Mouse (Mus musculus) left cerebral cortex, postnatal 14 days (tissue): ENCODE data around the gene Zfp827. TPM values are rescaled to one million over a fixed set of nuclear protein-coding genes. Genes with fewer than 3 reads are reported as not detected.

ENCODE experiments used
- DNase-seq, 2 experiments: peaks; one replicate each; pipeline ENCODE4 v3.0.0; 2021 to 2022; ENCODE audit warnings: low spot score in 2 of 2, mixed read lengths in 1 of 2
- intact Hi-C: fragments of 180-260 bp; cut with DNase I; formaldehyde crosslinking; loops from one replicate; pipeline ENCODE4 v1.15.1; 2025
- total RNA-seq, 2 experiments: library from RNA; stranded (reverse); gene quantifications; 2 replicates each; pipeline ENCODE4 v1.2.3; 2021

The Zfp827 gene
- total RNA-seq, 2 experiments from 2014 or later: 37.4 to 40.1 TPM

DNA sequence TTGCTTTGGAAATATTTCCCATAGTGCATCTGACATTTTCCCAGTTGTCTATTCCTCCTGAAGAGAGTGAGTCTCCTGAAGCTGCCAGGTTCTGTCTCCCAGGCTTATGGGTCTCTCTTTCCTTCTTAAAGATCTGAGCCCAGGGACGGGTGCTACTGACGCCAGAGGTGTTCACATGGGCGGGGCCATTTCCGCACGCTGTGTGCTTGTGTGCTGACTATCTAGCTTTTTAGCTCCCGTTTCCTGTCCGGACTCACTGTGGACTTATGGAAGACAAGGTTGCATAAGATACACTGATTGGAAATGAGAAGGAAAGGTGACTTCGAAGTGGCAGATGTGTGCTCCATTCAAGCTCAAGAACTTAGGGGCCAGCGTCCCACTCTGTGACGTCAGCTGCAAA lies 120.6 kb downstream of the Zfp827 start:
- no peak for DNase-seq
- intact Hi-C loops: loop anchor here (10.0 kb wide), 1 partner anchor 114 kb away; no protein-coding TSS in a partner anchor

DNA sequence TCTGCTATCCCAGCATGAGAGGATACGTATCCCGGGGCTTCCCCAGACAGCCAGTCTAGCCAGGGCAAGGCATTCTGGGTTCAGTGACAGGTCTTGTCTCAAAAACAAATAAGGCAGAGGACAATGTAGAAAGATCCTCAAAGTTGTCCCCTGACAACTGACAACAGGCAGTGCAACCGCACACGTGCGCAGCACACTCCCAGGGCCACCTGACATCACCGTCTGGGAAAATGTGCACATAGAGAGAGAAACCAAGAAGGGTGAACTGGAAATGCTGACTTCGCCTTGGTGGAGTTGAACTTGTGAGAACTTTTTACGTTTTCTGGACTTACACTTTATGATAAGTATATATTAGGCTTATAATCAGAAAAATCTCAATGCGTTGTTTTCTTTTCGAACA lies 121.6 kb downstream of the Zfp827 start:
- intact Hi-C loops: loop anchor here (10.0 kb wide), 1 partner anchor 115 kb away; no protein-coding TSS in a partner anchor

DNA sequence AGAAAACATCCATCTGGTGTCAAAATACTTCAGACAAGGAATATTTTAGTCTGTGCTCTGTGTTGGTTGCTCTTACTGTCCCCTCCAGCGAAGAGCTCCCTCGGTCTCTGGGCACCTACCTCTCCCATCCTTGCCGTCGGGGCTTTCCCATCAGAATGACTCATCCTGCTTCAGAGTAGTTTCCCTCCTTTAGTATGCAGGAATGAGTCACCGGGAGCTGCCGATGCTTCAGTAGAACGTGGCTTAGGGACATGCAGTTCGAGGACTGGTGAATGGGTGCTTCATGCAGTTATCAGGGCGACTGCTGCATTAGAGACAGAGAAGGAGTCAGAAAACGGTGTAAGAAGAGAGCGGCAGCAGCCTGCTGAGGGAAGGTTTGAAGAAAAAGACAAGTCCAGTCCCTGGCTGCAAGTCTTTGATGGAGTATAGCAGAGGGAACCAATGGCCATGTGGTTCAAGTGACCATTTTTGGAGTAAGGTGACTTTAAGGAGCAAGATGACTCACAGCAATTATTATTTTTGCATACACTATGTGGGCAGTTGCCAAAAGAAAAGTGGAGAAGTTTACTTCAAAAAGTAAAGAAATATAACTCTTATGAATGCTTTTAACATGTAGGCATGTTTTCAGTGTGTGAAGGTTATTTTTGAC lies 122.4 kb downstream of the Zfp827 start:
- intact Hi-C loops: no loop called here
- peak in 1 of 2 experiments; percentile 41 for DNase-seq

More for the DNA sequence above, 121.6 kb downstream of the Zfp827 start:
- DNase-seq: no peak

DNA sequence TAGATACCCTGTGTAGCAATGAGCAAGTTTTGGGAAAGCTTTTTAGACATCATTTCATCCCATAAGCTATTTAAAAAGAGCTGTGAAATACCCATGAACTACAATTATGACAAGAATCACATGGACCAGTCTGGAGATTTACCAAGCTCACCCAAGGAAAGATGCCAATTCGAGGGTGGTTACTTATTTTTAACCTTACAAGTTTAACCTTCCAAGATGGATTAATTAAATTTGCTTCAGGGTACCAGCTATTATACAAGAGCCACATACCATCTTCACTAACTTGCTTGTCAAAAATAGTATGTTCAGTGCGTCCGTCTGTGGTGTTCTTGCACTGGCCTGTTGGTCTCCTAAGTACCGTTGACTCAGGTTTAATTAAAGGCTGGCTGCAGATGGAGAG lies 123.4 kb downstream of the Zfp827 start:
- peak in 1 of 2 experiments; percentile 41 for DNase-seq
- intact Hi-C loops: no loop called here

DNA sequence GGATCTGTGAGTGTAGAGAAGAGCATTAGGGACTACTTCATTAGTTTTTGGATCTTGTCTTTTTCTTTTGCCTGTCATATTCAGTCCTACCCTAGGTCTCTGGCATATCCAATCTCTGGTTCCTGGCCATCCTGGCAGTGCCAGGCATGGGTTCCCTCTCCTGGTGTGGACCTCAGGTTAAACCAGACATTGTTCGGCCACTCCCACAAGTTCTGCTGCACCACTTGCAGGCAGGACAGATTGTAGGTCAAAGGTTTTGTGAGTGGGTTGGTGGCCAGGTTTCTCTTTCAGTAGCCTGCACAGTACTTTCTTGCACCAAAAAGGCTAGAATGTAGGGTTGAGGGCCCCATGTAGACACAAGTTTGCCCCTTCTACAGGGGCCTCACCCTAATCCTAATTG lies 125.0 kb downstream of the Zfp827 start:
- no peak for DNase-seq
- intact Hi-C loops: no loop called here

DNA sequence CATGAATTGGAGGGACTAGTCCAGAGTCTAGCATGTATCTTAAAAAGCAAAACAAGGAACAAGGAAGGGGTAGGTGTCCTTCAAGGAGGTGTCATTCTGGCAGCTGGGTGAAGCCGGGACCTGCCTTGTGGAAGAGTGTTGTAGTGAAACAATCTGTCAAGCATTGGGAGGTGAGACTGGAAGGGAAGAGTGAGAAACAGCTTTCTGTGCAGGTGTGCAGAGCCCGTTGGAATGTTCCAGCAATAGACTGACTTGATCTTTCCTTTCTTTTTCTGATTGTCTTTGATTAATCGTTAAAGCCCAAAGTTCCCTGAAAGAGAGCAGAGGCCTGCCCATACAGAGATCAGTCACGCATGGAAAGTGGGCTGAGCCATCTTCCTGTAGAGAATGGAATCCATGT lies 125.4 kb downstream of the Zfp827 start:
- intact Hi-C loops: no loop called here
- DNase-seq: no peak

DNA sequence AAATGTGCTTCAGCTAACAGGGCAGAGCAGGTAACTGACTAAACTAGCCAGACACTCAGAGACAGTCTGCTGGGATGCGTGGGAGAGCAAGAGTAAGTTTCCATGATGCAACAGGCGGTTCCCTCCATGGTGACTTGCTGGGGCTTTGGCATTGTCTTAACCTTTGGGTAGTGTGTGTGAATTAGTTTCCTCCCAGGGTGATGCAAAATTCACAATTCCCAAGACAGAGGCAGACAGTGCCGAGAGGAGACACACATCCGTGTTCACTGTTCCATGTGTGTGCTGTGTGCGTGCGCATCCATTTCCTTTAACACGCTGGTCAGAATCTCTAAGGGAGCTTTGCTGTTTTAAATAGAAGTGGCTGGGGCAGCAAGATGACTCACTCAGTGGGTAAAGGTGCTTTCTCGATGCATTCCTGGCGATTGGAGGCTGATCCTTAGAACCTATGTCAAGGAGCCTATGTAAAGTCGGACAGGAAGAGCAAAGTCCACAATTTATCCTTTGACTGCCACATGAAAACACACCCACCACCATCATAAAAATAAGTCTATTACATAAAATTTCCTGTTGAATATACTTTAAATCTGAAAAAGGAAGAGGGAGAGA lies 127.4 kb downstream of the Zfp827 start:
- DNase-seq: no peak
- intact Hi-C loops: no loop called here

DNA sequence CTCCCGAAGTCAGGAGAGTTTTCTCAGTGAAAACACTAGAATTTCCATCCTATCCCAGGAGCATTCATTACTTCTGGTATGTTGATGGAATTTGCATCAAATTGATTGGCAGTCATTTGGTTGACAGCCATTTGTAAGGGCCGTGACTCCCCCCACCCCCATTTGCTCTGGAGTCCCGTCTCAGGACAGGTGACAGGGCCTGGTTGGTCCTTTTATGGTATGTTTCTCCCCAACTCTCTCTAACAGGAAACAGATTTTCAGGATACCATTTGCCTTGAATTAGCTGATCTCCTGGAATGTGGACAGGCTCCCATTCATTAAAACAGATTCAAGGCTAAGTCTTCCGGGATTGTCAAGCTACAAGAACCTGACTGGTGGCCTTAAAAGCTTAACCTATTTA lies 129.1 kb downstream of the Zfp827 start:
- DNase-seq: no peak
- intact Hi-C loops: no loop called here

DNA sequence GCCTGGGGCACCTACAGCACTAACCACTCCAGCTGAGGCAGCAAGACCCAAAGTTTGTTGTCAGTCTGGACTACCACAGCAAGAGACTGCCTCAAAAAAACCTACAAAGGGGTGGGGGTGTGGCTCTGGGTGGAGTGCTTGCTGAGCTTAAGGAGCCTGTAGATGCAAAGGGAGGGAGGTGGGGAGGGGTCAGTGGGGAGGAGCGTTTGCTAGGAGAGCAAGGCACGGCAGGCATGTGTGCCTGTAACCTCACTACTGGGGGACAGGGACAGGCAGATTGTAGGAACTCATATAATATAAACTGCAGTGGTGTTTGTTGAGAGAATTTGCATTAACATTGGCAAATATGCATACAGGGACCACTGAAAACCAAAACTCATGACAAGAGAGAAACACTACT lies 130.1 kb downstream of the Zfp827 start:
- DNase-seq: no peak
- intact Hi-C loops: no loop called here

DNA sequence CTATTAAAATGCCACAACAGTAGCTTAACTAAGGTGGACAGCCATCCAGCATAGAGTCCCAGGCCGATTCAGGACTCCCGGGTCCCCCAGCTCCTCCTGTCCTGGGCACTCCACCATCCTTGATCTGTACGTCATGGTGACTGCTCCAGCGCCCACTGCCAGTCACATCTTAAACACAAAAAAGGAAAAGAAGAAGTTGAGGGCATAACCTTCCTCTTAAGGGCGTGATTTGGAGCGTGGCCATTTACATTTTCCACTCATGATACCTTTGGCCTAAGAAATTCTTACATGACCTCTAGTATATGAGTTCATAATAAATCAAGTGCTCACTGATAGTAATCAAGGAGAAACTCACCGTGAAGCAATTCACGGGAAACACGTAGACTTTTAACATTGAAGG lies 131.2 kb downstream of the Zfp827 start:
- intact Hi-C loops: no loop called here
- no peak for DNase-seq

DNA sequence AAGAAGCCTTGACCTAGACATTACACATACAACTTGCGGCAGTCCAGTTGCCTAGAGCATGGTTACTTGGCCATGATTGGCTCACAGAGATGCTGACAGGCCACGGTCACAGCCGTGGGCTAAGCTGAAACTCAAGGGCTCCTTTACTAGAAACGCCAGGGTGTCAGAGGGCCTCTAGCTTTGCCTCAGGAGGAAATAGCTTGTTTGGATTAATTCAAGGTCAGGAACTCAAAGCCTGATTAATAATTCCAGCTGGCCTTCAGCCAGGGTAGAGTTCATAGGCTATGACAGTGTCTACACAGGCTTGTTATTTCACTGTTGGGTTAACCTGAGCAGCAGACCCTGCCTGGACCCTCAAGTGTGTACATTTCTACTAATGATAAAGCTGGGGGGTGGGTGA lies 132.1 kb downstream of the Zfp827 start:
- intact Hi-C loops: no loop called here
- DNase-seq: no peak

DNA sequence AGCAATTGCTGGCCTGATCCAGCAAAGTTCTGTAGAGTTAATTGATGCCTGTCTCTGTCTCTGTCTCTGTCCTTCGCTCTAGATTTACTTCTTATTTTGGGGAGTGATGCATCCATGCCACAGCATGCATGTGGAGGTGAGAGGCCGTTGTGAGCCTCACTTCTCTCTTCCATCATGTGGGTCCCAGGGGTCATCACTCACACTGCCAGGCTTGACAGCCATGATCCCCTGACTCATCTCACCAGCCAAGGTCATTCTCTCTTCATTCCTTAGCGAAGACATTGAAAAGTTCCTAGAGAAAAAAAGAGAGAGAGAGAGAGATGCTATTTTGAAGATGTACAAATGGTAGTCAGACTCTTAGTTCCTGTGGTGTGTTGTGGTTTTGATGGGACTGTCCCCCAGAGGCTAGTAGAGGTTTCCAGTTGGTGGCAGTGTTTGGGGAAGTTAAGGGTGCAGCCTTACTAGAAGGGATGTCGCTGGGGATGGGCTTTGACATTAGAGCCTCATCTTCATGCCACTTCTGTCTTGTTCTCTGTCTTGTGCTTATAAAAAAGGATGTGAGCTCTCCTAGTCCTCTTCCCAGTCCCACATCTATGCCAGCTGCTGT lies 133.0 kb downstream of the Zfp827 start:
- intact Hi-C loops: no loop called here
- no peak for DNase-seq

DNA sequence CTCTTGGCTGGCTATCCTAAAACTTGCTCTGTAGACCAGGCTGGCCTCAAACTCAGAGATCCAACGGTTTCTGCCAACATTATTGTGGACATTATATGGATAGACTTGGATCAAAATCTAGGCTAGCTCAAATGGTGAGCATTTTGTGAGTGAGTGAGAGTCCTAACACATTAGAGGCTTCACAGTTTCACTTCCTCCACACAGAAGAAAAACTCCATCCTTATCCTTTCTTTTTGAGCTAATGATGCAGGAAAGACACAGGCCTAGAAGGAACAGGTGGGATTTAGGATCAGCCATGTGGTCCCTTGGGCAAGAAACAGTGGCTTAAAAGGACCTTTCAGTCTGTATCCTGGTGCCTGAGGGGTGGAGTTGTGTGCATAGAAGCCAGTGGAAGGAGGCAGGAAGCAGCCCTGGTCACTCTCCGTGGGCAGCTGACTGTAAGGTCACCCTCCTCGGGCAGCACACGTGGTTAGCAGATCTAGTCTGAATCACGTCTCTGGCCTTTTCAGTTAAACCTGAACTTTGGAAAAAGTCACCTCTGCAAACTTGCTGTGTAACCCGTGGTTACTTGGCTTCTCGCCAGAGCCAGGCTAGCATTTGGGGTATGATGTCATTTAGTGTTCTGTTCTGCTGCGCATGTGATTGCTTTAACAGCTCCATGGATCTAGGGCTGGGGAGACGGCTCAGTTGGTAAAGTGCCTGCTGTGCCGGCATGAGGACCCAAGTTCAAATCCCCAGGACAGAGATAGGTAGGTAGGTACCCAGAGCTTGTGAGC lies 134.5 kb downstream of the Zfp827 start:
- DNase-seq: peak; percentile 56 to 81
- intact Hi-C loops: no loop called here

DNA sequence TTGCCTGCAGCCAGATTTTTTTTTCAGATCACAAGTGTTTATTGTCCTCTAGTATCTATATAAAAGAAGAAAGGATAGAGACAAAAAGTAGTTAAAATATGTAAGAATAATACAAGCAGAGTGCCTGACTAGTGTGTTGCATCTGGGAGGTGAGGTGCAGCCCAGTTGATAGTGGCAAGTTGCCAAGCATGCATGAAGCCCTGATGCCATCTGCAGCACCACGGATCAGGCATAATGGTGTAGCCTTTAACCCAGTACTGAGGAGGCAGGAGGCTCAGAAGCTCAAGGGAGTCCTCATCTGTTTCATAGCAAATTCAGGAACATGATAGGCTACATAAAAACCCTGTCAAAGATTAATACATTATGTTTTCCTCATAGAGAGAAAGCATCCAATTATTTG lies 136.1 kb downstream of the Zfp827 start:
- intact Hi-C loops: no loop called here
- DNase-seq: no peak

DNA sequence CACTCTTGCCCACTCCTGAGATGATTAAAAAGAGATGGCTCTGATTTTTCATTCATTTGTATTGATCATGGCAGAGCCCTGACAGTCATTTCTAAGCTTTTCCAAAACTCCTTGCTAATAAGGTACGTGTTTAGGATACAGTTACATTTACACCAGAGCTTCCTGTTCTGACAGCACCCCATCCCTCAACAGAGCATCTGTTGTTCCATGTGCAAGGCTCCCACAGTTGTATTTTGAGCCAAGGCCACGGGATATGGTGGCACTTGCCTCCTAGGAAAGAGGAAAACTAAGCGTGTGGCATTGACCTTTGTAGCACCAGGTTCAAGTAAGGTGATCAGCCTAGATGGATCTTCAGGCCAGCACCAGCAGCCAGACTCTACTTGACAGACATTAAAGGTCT lies 137.0 kb downstream of the Zfp827 start:
- DNase-seq: no peak
- intact Hi-C loops: no loop called here

DNA sequence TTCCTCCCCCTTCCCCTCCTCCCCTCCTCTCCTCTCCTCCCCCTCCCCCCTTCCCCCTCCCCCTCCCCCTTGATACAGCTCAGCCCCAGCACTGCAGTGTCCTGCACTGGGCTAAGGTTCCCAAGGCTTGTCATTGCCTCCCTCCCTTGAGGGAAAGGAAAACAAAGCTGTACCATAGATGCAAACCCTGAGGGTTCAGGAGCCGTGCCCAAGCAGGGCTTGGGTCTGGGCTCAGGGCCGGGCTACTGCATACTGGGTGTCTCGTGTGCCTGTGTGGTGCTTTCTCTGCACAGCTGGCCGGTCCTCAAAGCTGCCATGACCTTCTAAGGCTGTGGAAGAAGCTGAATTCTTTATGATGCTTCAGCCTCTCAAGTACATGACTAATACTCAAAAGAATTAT lies 145.4 kb downstream of the Zfp827 start:
- no peak for DNase-seq
- intact Hi-C loops: no loop called here

DNA sequence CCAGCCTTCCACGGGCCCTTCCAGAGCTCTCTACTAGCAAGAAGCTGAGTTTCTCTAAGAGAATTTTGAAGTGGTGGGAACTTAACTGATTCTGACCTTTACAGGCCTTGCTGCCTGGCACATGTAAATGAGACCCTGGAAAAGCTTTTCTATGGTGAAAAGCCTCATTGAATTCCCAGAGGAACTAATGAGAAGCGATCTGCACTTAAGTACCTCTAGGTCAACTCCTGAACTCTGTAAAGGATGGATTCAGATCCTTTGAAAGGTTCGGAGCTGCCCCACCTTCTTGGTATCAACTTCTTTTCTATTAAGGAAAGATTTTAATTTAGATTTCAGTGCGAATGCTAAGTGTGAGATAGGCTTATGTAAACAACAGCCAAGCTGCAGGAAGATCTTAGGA lies 147.8 kb downstream of the Zfp827 start:
- intact Hi-C loops: no loop called here
- no peak for DNase-seq

DNA sequence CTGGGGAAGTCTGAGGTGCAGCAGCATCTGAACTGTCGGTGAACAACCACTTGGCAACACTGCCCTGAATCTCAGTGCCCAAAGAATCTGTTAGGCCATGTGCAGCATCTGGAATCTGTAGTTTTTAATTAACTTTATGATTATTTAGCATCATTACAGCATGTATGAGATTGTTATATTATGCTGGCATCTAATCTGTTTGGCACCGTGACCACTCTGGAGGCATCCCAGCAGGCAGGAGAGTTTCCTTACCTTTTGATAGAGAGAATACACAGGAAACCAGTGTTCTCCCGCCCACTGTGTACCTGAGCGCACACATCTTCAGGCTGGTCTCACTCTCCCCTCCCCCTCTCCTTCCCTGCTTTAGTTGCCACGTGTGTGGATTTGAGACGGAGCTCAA lies 151.4 kb downstream of the Zfp827 start:
- DNase-seq: peak in 1 of 2 experiments; percentile 23

DNA sequence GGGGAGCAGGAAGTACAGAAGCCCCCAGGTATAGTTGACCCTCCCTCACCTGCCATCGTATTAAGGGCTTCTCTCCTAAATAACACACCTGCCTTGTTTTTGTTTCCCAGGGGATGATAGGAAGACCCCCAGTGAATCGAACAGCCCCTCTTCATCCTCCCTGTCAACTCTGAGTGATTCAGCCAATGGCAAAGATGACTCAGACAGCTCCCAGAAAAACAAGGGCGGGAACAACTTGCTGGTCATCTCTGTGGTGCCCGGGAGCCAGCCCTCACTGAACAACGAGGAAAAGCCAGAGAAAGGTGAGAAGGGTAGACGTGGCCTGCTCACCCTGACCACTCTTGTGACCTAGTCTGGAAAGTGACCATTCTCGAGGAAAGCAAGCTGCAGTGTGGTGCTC lies 157.3 kb downstream of the Zfp827 start:
- DNase-seq: no peak
- intact Hi-C loops: no loop called here

More for the DNA sequence above, 151.4 kb downstream of the Zfp827 start:
- intact Hi-C loops: no loop called here

DNA sequence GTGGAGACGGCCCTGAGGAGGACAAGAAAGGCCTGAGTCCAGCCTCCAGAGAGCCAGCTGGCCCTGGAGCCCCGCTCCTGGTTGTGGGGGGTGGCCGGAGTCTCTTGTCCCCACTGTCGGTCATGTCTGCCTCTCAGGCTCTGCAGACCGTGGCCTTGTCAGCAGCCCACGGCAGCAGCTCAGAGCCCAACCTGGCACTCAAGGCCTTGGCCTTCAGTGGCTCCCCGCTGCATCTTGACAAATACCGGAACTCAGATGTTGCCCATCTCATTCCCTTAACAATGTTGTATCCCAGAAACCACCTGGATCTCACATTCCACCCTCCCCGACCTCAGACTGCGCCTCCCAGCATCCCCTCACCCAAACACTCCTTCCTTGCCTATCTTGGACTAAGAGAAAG lies 161.8 kb downstream of the Zfp827 start:
- DNase-seq: no peak
- intact Hi-C loops: no loop called here
